Mouse (Mus musculus) cerebellum, adult 2 months (tissue): Measurements from ENCODE around the gene Myo16.

Experiments
- CTCF ChIP-seq: fragments of 200-500 bp; IDR thresholded peaks from 2 replicates; pipeline ENCODE4 v1.5.1; 2011; ENCODE audit warnings: low read depth, mild to moderate bottlenecking, control low read depth, low read length, moderate library complexity, borderline replicate concordance; ENCODE audit not compliant: insufficient read depth
- POLR2A ChIP-seq: fragments of 200-500 bp; IDR thresholded peaks from 2 replicates; pipeline ENCODE4 v1.6.1; 2011; ENCODE audit warnings: low read length, control low read depth, borderline replicate concordance; ENCODE audit not compliant: insufficient read depth

DNA sequence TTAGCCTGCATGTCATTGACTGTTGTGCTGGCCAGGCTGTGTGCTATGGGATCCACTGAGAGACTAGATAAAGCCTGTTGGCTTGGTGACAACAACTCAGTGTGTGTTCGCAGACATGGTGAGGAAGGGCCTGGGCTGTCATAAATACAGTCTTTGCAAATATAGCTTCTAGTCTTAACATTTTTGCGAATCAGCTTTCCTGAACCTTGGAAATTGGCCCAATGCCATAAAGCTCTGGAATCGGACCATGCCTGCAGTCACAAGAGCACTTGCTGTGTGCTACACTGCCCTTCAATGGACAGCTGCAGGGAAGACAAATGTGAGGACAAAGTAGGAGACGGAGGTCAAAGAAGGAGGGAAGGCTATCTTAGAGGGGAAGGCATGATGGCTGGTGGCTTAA, 205.0 kb downstream of the Myo16 start:
- no peak for TF ChIP-seq POLR2A
- TF ChIP-seq CTCF: no peak
